Comparison of ENCODE assay signal across 8 mouse cellular contexts in genomic region chr12:88983688-88984330, GRCm38 (mm10).
DNase-seq lines count a peak whose midpoint lies in the region; ATAC-seq and TF ChIP-seq lines count a peak whose summit lies in the region.

No protein-coding gene starts in this region.

- peaks cover 16% of the 10 kb centered on the region for H3K4me1 ChIP-seq in heart, embryonic 15.5 days (replicated peaks)
- peaks cover 43% of the 10 kb centered on the region for H3K4me1 ChIP-seq in liver, embryonic 16.5 days (ENCODE audit: control insufficient read depth, low read depth, low read length)
- no peaks in the 10 kb centered on the region; the same call in 1 of the 2 replicates for H3K4me1 ChIP-seq in stomach, postnatal 0 days (replicated peaks; ENCODE audit: control insufficient read depth, insufficient read depth)

- H3K4me3 ChIP-seq in heart, embryonic 15.5 days, result no peak overlapping the region
- H3K4me3 ChIP-seq in liver, embryonic 16.5 days (ENCODE audit: low read depth, low read length), result peak overlapping the region; percentile 43
- no peak overlapping the region for H3K4me3 ChIP-seq in stomach, postnatal 0 days (ENCODE audit: low read depth, low read length)

- H3K27ac ChIP-seq in heart, embryonic 15.5 days, result no peak overlapping the region
- H3K27ac ChIP-seq in liver, embryonic 16.5 days (ENCODE audit: low read length), result peak overlapping the region; percentile 98
- no peak overlapping the region for H3K27ac ChIP-seq in stomach, postnatal 0 days (replicated peaks)

- no peaks in the 10 kb centered on the region for H3K9me3 ChIP-seq in heart, embryonic 15.5 days (replicated peaks)
- no peaks in the 10 kb centered on the region for H3K9me3 ChIP-seq in liver, embryonic 16.5 days (replicated peaks; ENCODE audit: control insufficient read depth, low read length)
- H3K9me3 ChIP-seq in stomach, postnatal 0 days (ENCODE audit: control insufficient read depth, low read length), result no peaks in the 10 kb centered on the region

- H3K9ac ChIP-seq in heart, embryonic 15.5 days, result no peak overlapping the region
- peak overlapping the region; percentile 64 for H3K9ac ChIP-seq in liver, embryonic 16.5 days (ENCODE audit: low read depth, low read length)
- H3K9ac ChIP-seq in stomach, postnatal 0 days (ENCODE audit: low read length), result no peak overlapping the region

- H3K27me3 ChIP-seq in heart, embryonic 15.5 days, result no peaks in the 10 kb centered on the region
- no peaks in the 10 kb centered on the region for H3K27me3 ChIP-seq in liver, embryonic 16.5 days (ENCODE audit: control insufficient read depth, insufficient read depth, low read depth, low read length)
- no peaks in the 10 kb centered on the region for H3K27me3 ChIP-seq in stomach, postnatal 0 days (ENCODE audit: control insufficient read depth, insufficient read depth, low read length)

- WGBS in heart, embryonic 15.5 days, result 25% methylated on average over 10 of the region's 10 CpGs
- 10% methylated on average over 10 of the region's 10 CpGs for WGBS in liver, embryonic 16.5 days (ENCODE audit: insufficient replicate concordance)
- 14% methylated on average over 10 of the region's 10 CpGs for WGBS in stomach, postnatal 0 days

- no peak overlapping the region for H3K4me2 ChIP-seq in heart, embryonic 15.5 days
- peak overlapping the region; percentile 78 for H3K4me2 ChIP-seq in liver, embryonic 16.5 days (ENCODE audit: low read depth, low read length)
- no peak overlapping the region for H3K4me2 ChIP-seq in stomach, postnatal 0 days (replicated peaks; ENCODE audit: low read depth)

- no peak for TF ChIP-seq CTCF in stomach, postnatal 0 days (IDR thresholded peaks at IDR 0.05; ENCODE audit: low read depth)

- H3K36me3 ChIP-seq in heart, embryonic 15.5 days, result no peaks in the 10 kb centered on the region
- no peaks in the 10 kb centered on the region for H3K36me3 ChIP-seq in liver, embryonic 16.5 days (ENCODE audit: control insufficient read depth, insufficient read depth)
- no peaks in the 10 kb centered on the region for H3K36me3 ChIP-seq in stomach, postnatal 0 days (ENCODE audit: control insufficient read depth, insufficient read depth, low read length)

- TF ChIP-seq EP300 in stomach, postnatal 0 days (optimal IDR thresholded peaks at IDR 0.05), result no peak

- ATAC-seq in heart, embryonic 15.5 days (replicated peaks; ENCODE audit: insufficient number of reproducible peaks, insufficient read depth, low FRiP score, low read depth), result peak; percentile 67; the same call in 1 of the 2 replicates
- peak; percentile 92 for ATAC-seq in liver, embryonic 16.5 days (ENCODE audit: low read depth)
- ATAC-seq in stomach, postnatal 0 days (ENCODE audit: low FRiP score, low TSS enrichment), result peak; percentile 65; the same call in 1 of the 2 replicates
- ATAC-seq in frontal cortex, adult (ENCODE audit: low TSS enrichment), result no peak

- DNase-seq in cerebellum, postnatal 10 days, result peak; percentile 20 to 34
- DNase-seq in cerebellum, postnatal 36 days, result no peak
- peak; percentile 14 to 19 for DNase-seq in adrenal gland, postnatal 36 days
- peak; percentile 23 for DNase-seq in stomach, postnatal 0 days (ENCODE audit: low spot score)
- DNase-seq in gastrocnemius, postnatal 25 days, result no peak

Comparison
In these comparisons a context has a peak if more than half of its experiments do, and no peak if none do; other contexts are left out.
1. DNase-seq: peak in cerebellum, postnatal 10 days (2 of 2), adrenal gland, postnatal 36 days (2 of 2) and stomach, postnatal 0 days (single experiment); none in cerebellum, postnatal 36 days (0 of 2) and gastrocnemius, postnatal 25 days (single experiment).